Mouse (Mus musculus) MEL-GATA-1-ER (cell line): ENCODE measurements around the gene Fmnl2.

Experiments used
- DNase-seq: peaks from one replicate; pipeline ENCODE4 v3.0.0-alpha.2; 2012; ENCODE audit warnings: low read depth; ENCODE audit errors: extremely low read depth

The Fmnl2 gene

GRCm38 (mm10) chr2:52984556-52984955 lies 126.9 kb downstream of the Fmnl2 start:
- no peak for DNase-seq

GRCm38 (mm10) chr2:52985167-52985566 lies 127.5 kb downstream of the Fmnl2 start:
- DNase-seq = no peak

DNA sequence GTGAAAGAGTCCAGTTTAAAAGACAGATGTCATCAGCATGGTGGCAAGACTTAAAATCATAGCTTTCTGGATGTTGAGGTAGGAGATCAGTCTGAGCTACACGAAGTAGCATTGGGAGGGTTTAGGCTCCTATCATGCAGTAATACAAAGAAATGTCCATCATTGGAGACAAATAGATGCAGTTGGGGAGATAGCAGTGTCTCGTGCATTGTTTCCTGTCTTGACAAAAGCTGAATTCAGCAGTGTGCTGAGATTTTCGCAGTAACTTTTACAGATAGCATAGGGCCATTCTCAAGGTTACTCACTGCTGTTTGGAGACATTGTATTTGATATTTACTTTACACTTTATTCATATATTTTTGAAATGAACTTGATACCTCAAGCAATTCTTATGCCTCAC lies 128.7 kb downstream of the Fmnl2 start:
- DNase-seq = no peak

- DNase-seq = no peak
These were observed 129.4 kb downstream of the Fmnl2 start for GRCm38 (mm10) chr2:52987035-52987434.

- no peak for DNase-seq
These were observed 130.1 kb downstream of the Fmnl2 start for GRCm38 (mm10) chr2:52987637-52988295.

GRCm38 (mm10) chr2:52989316-52989715 lies 131.7 kb downstream of the Fmnl2 start:
- no peak for DNase-seq

DNA sequence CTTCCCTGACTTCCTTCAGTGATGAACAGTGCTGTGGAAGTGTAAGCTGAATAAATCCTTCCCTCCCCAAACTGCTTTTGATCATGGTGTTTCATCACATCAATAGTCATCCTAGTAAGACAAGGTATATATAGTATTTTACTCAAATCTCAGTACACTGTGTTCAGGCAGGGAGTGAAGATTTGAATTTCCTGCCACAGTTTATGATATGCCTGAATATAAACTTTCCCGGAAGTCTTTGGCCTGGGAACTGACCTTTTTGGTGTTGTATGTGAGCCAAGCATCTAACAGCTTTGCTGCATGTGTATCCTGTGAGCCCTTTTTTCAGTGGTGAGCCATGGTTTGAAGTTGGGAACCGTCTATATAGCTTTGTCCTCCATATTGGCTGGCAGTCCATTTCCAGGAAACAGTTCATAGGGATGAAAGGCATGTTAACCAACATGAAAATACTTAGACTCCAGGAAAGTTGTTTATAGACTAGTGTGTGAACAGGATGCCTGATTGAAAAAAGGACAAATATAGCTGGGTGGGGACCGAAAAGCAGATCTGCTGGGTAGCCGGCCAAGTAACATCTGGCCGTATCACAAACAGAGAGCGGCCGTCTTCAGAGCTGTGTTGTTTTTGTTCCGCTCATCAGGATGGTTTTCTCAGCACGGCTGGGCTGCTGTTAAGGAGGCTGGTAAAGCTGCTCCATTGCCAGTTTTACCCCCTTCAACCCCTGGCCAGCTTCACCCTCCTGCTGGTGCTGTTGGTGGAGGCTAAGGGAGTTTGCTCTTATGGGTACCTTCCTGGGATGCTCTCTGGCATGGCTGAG lies 133.4 kb downstream of the Fmnl2 start:
- DNase-seq = no peak

DNA sequence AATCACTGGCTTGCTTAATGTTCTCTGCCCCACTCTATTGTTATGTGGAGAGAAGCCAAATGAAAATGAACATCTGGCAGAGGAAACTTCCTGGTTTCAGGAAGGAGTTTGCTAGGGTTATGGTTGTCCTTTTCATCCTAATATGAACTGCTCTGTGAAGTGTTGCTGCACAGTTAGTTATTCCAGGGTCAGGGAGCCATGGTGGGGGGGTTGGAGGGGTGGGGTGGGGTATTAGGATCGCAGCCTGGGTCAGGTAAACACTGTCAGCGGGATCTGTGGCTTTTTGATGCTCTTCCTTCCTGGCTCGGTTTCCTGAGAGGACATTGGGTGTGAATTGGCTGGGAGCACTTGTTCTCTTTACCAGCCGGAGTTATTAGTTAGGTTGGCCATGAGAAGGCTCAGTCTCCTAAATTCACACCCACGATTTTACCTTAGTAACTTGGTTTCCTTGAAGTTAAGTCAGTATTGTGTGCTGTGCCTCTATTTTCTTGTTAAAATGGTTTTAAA lies 134.1 kb downstream of the Fmnl2 start:
- DNase-seq = no peak

DNA sequence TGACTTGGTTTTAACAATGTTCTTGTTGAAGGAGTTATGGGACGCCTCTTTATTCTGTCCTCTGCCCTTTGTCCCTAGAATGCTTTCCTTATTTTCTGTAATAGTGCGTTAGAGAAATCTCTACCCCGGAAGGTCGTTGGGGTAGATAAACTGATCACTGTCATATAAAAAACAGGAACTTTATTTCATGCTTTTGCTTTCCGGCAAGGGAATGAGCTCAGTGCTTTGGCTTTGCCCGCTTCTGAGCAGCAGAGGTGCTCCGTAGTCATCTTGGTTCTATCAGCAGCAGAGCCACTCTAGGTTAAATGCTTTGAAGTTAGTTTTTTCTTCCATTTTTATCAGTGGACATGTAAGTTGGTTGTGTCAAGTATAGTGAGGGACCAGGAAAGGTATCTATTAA lies 135.6 kb downstream of the Fmnl2 start:
- no peak for DNase-seq

DNA sequence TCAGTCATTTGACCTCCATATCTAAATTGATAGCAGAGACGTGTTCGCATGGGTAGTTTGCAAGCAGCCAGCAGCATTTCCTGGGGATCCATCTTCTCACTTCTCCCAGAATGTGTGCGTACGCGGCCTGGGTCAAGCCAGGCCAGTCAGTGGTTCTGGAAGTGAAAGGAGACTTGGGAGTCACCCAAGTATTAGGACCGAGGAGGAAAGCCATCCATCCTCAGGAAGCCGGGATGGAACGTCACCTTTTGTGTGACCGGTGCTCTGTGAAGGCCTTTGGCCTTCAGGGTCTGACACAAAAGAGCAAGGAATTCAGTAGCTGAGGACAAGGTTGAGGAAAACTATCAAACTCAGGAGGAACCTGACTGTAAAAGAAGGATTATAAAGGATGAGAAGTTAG lies 136.9 kb downstream of the Fmnl2 start:
- DNase-seq = no peak

- DNase-seq = no peak
These were observed 140.5 kb downstream of the Fmnl2 start for GRCm38 (mm10) chr2:52997955-52998750.

DNA sequence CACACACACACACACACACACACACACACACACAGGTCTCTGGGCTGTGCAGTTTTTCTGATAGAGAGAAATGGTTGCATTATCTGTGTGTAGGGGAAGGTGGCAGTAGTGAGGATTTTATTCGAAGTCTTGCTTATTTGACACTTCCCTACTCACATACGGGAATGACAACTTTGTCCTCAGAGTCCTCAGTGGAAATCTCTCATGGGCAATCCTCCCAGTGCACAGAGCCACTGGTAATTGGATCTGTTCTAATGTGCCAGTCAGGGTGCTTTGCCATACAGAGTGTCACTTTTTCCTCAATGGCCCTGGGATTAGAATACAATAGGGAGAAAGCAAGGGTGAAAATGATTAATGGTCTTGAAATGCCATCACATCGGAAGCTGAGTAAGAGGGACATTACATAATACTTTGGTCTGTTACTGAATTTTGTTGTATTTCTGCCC lies 141.9 kb downstream of the Fmnl2 start:
- no peak for DNase-seq

DNA sequence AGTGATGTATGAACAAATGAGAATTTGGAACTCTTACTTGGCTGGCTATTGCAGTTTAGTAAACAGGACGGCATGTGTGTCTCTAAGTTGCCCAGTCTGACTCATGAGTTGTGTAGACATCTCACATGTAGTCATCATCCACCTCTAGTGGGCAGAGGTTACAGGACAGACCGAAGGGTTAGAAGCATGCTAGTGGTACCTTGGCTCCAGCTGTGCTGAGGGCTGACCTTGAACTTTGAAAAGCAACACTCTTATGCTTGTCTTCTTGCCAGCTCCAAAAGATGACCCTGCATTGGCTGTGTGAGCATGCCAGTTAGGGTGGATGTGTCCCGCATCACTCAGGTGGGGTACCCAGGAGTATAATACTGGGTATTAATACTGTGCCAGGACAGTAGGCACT lies 142.8 kb downstream of the Fmnl2 start:
- DNase-seq = no peak

GRCm38 (mm10) chr2:53006161-53006560 lies 148.5 kb downstream of the Fmnl2 start:
- DNase-seq = no peak

DNA sequence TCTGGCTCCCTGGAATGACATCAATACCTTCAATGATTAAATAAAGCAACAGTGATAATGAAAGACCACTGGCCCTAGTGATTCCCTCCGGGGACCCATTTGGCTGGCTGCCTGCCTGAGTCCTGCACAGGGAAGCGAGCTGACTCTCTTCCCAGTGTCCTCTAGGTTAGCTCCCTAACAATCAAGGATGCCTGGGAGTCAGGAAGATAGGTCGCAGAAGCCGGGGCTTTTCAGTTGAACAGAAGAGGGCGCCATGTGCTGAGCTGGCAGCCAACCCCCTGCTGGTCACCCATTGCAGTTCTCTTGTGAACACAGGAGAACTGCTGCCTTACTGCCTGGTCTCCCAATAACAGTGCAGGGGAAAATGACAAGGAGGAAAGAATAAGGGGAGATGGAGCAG lies 149.5 kb downstream of the Fmnl2 start:
- no peak for DNase-seq

- DNase-seq = no peak
These were observed 155.4 kb downstream of the Fmnl2 start for GRCm38 (mm10) chr2:53013051-53013450.

- DNase-seq = no peak
These were observed 156.8 kb downstream of the Fmnl2 start for GRCm38 (mm10) chr2:53014451-53014850.

DNA sequence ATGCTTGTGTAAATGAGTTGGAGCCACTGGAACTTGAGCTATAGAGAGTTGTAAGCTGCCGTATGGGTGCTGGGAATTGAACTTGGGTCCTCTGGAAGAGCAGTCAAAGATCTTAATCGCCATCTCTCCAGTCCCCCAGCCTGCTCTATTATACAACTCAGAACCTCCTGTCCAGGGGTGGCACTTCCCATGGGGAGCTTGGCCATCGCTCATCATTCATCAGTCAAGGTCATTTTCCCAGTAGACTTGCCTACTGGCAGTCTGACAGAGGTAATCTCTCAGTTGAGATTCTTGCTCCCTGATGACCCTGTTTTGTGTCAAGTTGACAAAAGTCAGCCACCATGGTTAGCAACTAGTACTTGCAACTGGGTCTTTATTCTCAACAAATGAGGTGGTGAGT lies 165.3 kb downstream of the Fmnl2 start:
- DNase-seq = no peak

GRCm38 (mm10) chr2:53026056-53026769 lies 168.6 kb downstream of the Fmnl2 start:
- DNase-seq = no peak

DNA sequence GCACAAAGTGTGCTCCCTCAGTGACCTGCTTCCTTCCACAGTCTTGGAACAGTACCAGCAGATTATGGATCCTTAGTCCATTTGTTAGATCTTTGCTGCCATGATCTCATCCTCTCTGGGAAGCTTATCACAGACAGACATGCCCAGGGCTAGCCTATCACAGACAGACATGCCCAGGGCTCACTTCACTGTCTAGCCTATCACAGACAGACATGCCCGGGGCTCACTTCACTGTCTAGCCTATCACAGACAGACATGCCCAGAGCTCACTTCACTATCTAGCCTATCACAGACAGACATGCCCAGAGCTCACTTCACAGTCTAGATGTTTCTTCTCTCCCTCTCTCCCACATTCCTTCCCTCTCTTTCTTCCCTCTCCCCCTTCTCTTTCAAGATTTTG lies 171.2 kb downstream of the Fmnl2 start:
- DNase-seq = no peak

DNA sequence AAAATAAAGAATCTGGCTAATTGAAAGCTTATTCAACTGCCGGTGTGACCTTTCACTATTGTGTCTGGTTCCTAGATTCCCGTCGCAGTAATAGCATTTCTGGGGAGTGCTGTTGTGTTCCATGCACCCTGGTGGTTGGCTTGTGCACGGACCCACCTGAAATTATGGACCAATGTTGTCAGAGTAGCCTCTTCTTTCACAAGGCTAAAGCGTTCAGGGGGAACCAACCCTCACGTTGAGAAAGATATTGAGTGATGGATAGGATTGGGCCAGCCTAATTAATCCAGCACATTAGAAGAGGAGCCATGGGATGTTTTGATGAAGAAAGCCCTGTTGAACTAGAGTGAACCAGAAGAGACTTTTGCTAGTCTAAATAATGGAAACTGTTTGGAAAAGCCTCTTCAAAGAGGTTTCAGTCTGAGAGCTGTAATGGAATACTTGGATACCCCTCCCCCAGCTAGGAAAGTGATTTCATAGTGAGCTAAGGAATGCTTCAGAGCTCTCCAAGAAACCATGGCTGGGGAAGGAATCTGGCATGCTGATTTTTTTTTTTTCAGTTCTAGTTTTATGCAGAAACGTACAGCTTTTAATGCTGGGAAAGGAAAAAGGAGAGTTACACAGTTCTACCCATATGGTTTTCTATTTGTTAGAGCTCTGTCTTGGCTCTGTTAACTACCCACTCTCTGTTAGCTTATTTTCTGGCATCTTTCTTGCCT lies 172.2 kb downstream of the Fmnl2 start:
- DNase-seq = no peak
